Mouse (Mus musculus): ENCODE results near the gene Gm21719.
"Not testable (repeated sequence)": the region's sequence is repeated elsewhere in the genome, so short reads cannot be mapped to it uniquely, and the experiment has no call there.

The Gm21719 gene

DNA sequence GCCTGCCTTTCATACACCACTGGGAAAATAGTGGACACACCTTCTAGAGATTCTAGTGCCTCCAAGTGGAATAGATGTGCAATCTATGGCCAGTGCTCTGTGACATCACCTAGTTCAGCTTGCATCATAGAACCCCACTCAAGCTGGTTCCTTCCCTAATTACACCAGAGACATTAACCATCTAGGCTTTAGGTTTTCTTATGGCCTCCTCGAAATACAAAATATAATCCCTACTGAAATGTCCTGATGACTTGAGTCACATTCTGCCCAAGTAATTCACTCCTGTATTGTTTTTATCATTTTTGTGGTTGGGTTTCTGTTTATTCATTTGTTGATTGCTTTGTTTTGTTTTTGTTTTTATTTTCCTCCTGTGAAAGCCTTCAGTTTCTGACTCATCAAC is at the start of gene Gm21719:
TSS of gene Gm21719 (minus strand) at position 101 of the 400 bp plus-strand sequence.
- DNase-seq (ENCODE audit: low read depth), result not testable (repeated sequence)

All from c-Kit-positive CD71-positive TER-119-negative erythroid progenitor cells, embryonic 14.5 days (primary cell).